Mouse (Mus musculus) erythroblast, adult 5-6 weeks (primary cell): ENCODE data around the gene Fxyd1. TPM values are rescaled to one million over a fixed set of nuclear protein-coding genes. Genes with fewer than 3 reads are reported as not detected.

Experiments used
- ATAC-seq: replicated peaks from 2 replicates; pipeline ENCODE4 v1.8.0; 2016; ENCODE audit warnings: moderate number of reproducible peaks, mild to moderate bottlenecking, moderate TSS enrichment, inconsistent platforms; ENCODE audit not compliant: poor library complexity, low FRiP score, severe bottlenecking
- total RNA-seq, 2 experiments: library from RNA; stranded (forward) in 1 of 2; stranded (reverse) in 1 of 2; fragments of 150-400 nt in 1 of 2; fragments of 200-764, 138-1000 nt in 1 of 2; gene quantifications; 2 replicates each; pipeline versions ENCODE4 v1.2.3 to v1.2.4; 2015 to 2017; ENCODE audit warnings: low replicate concordance in 2 of 2

The Fxyd1 gene
- total RNA-seq, 2 experiments from 2014 or later, result not detected

DNA sequence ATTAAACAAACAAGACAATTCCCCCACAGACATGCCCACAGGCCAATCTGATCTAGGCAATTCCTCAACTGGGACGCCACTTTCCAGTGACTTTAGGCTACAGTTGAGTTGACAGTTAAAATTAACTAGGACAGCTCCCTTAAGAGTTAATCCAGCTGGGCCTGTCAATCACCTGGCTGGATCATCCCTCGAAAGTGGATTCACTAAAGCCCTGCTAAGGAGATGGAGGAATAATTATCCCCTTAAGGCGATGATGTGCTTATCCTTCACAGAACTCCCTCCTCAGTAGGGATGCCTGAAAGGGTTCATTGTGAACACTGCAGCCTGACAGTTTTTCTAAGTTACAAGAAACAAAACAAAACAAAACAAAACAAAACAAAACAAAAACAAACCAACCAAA is 23.6 kb upstream of the Fxyd1 start:
- ATAC-seq, result no peak

- no peak for ATAC-seq
These were observed 22.7 kb upstream of the Fxyd1 start for GRCm38 (mm10) chr7:31079670-31080069.

- no peak for ATAC-seq
These were observed 21.0 kb upstream of the Fxyd1 start for GRCm38 (mm10) chr7:31077885-31078445.

GRCm38 (mm10) chr7:31077470-31077869 is 20.5 kb upstream of the Fxyd1 start:
- ATAC-seq, result no peak

DNA sequence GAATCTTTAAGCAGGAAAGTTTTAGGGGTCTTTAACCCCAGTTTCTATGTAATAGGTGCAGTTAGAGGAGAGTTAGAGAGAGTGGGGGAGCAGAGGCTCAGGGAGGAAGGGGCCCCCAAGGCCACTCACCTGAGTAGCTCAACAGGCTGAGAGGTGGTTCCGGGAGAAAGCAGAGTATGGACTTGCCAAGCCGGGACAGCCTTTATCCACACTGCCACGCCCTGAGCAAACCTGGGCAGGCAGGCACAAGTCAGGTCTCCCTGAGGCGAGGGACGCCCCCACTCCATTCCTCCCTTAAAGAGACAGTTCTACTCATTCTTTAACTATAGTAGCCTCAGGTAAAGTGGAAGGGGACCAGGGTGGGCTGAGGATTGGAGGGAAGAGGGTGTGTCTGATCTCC is 19.5 kb upstream of the Fxyd1 start, which contains the start of gene Fxyd3:
Gene Fxyd3, minus strand, starts transcription at position 213 of the 400 bp plus-strand sequence.
- no peak for ATAC-seq

DNA sequence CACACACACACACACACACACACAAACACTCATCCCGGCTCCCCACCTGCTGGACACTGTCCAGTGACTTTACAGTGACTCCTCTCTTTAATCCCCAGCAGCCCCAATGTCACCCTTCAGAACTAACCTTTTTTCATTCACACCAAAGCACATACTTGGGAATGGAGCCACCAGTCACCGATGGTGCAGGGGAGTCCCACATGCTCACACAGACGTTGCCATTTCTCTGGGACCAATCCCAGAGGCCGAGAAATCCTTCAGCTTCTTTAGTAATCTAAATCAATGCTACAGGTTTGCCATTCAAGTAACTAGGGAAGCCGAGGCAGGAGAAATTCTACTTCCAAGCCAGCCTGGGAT is 17.7 kb upstream of the Fxyd1 start:
- ATAC-seq, result no peak

GRCm38 (mm10) chr7:31074061-31074712 is 17.2 kb upstream of the Fxyd1 start:
- ATAC-seq, result no peak

DNA sequence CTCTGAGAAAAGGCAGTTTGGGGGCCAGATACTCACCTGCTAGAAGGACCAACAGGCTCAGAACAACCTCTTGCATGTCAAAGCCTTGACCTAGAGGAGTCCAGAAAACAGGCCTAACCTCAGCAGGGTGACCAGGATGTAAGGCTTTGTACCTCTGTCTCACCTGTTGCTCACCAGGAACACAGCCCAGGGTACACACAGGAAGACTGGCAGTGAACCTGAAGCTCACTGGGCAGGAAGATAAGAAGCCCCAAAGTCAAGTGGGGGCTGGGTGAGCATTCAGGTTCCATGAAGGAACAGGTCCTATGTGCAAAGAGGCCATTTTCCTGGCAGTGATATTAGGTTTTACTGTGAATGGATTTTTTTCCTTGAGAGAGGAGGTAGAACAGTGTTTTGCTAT is 16.5 kb upstream of the Fxyd1 start:
- ATAC-seq, result no peak

- no peak for ATAC-seq
These were observed 15.3 kb upstream of the Fxyd1 start for GRCm38 (mm10) chr7:31072326-31072725.

DNA sequence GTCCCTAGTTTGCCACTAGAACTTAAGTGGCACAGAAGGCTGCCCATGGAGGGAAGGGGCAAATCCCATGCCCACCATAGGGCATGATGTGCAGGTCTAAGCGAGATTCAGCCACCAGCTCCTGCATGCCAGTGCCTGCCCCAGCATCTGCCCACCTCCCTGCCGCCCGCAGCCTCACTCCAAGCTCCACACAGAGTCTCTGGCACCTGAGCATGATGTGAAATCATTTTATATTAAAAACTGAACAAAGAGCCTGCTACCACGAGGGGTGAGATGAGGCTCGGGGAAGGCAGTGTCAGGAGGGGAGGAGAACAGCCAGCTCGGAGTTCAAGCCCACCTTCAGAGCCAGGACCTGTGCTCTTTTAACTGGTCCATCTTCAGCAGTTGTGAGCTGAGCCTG is 13.3 kb upstream of the Fxyd1 start:
- ATAC-seq, result no peak

GRCm38 (mm10) chr7:31069491-31069890 is 12.5 kb upstream of the Fxyd1 start:
- no peak for ATAC-seq

DNA sequence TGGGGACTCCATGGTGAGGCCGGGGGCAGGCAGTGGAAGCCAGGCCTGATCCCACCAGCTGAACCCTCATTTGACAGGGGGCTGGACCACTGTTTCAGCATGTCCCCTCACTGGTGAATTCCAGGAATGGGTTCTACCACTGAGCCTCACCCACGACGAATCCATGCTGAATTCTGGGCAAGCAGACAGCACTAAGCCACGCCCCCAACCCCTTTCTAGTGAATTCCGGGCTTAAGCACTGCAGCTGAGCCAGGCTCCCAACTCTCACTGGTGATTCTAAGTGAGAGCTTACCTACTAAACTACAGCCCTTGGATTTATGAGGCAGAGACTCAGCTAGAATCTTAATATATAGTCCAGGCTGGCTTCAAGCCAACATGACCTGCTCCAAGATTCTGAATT is 10.8 kb upstream of the Fxyd1 start:
- no peak for ATAC-seq

DNA sequence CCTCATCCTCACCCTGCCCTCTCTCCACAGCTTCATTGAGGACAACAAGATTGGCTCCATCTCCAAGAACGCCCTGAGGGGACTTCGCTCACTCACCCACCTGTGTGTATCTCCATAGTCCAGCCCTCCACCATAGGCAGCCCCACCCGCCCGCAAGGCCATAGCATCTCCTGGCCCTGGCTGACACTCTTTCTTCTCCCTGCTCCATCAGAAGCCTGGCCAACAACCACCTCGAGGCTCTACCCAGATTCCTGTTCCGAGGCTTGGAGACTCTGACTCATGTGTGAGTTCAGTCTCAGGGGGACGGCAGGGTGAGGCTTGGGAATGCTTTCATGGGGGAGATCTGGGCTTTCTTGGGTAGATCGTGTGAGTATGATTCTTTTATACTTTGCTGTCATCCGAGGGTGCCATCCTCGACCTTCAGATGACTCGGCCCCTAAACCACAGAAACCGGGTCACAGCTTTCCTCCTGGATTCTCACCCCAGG is 6.1 kb upstream of the Fxyd1 start:
- ATAC-seq, result no peak

DNA sequence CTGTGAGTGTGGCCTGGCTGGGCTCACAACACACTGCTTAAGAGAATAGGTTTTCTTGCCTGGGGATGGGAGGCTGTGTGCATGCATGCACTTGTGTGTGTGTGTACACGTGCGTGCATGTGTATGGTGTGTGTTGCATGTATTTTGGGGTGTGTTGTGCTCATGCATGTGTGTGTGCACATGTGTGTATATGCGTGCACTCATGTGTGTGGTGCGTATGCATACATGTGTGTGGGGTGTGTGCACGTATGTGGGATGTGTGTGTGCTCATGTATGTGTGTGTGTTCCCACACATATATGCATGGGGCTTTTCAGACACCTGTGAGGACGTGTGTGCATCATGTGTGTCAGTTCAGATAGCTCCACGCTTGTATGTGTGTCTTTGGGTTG is 3.6 kb upstream of the Fxyd1 start:
- no peak for ATAC-seq

DNA sequence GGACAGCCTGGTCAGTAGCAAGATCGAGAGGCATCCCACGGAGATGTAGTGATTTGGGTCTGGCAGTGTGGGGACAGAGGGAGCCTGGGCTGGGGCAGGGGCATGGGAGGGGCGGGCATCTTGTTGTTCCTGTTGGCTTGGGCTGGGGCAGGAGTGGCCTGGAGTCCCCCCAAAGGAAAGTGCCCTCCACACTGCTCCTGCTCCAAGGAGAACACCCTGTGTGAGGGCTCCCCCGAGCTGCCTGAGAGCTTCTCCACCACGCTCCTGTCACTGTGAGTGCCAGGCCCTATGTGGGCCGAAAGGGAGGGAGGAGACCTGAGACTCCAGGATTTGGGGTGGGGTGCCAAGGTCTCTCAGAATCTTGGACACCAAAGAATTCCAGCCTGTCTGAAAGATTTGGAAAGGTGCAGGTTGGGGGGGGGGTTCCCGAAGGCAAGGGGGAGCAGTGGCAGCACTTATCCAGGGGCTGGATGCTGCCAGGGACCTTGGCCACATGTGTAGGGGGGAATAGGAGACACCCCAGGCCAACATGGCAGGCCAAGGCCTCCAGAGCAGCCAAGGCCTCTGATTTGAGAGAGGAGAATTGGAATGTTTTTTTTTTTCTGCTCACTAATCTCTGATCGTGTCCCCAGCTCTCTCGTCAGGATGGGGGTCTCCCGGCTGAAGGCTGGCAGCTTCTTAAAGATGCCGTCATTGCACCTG is 3.1 kb upstream of the Fxyd1 start:
- no peak for ATAC-seq

DNA sequence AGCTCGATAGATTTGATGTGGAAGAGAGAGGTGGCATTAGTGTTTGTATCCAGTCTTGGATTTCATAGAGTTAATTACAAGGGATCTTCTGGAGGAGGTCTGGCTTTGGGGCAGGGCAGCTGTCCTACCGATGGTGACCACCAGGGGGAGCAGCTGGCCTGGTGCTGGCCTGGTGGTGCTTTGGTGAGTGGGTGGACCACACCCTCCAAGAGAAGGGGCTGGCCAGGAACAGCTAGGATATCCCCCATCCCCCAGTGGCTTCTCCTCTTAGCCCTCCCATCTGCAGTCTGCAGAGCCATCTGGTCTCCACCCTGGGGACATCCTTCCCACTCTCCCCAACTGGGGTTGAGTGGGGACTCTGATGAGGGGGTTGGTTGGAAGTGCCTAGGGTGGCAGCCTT is 2.1 kb upstream of the Fxyd1 start, which contains the start of gene Lgi4:
Gene Lgi4, plus strand, starts transcription at position 235 of the 400 bp plus-strand sequence.
- ATAC-seq, result peak; percentile 72

GRCm38 (mm10) chr7:31058211-31058610 is 1.2 kb upstream of the Fxyd1 start:
- no peak for ATAC-seq

- ATAC-seq, result no peak
These were observed 731 bp upstream of the Fxyd1 start for GRCm38 (mm10) chr7:31057730-31058129.

DNA sequence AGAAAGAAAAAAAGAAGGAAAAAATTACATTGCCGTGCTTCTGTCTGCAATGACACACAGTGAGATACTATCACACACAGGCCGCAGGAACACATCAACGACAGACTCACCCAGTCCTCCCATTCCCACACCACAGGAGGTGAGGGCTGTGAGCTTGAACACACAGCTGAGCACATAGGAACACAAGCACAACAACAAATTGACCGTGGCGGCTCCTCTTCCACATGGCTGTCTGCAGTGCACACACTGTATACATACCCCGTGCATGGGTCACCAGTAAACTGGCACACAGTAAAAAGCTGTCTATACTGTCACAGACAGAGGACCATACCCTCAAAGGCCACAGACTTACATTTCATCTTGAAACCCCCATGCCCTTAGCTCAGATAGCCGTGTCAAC is 551 bp downstream of the Fxyd1 start:
- ATAC-seq, result no peak

DNA sequence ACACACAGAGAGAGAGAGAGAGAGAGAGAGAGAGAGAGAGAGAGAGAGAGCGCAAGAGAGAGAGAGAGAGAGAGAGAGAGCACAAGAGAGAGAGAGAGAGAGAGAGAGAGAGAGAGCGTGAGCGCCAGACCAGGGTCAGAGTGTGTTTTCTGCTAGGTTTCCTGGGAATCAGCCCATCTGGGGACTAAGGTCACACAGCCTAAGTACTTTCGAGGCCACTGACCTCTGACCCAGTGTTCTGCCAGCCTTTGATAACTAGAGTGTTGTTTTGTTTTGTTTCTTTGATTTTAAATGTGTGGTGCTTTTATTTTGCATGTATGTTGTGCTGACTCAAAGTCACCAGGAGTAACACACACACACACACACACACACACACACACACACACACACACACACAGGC is 1.1 kb downstream of the Fxyd1 start:
- ATAC-seq, result no peak

DNA sequence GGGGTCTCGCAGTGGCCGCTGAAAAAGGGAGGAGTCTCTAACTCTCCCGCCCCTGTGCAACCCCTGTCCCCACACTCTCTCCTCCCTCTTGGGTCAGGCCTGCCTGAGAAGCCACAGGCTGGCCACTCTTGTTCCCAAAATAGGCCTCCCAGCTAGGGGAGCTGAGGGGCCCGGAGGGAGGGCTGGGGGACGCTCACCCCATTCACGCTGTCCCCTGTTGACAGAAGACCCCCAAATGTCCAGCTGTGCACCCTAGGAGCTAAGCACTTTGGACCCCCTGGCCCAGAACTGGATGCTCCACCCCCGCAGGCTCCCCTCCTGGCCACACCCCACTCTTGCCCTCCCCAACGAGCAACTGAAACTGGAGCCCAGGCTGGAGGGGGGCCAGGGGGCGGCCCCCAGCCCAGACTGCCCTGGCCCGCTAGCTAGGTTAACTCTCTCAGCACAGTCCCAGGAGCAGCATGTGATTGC is 1.6 kb downstream of the Fxyd1 start:
- ATAC-seq, result no peak
